Mouse (Mus musculus) embryonic fibroblast, embryonic 13.5 days (primary cell): ENCODE measurements around the gene Vps13c.

ENCODE experiments used
- CTCF ChIP-seq: IDR thresholded peaks from 2 replicates; pipeline ENCODE4 v1.5.1; 2011; ENCODE audit warnings: mild to moderate bottlenecking, control low read depth, low read length, moderate library complexity, borderline replicate concordance; ENCODE audit not compliant: insufficient read depth
- POLR2A ChIP-seq: IDR thresholded peaks from 2 replicates; pipeline ENCODE4 v1.6.1; 2011; ENCODE audit warnings: low read depth, mild to moderate bottlenecking, control low read depth, low read length, moderate library complexity

- TF ChIP-seq POLR2A (no peak), CTCF (no peak)
These were observed 115.3 kb downstream of the Vps13c start for GRCm38 (mm10) chr9:67955466-67956010.
